Mouse (Mus musculus) bone marrow, adult 2 months (tissue): ENCODE results near the gene Meis3. TPM values are rescaled to one million over a fixed set of nuclear protein-coding genes. Genes with fewer than 3 reads are reported as not detected.

Source experiments
- H3K27ac ChIP-seq: fragments of 200-500 bp; 2 replicates; pipeline ENCODE4 v1.5.1; 2012; ENCODE audit warnings: low read depth, mild to moderate bottlenecking, control low read depth, inconsistent platforms, low read length; ENCODE audit not compliant: control insufficient read depth, poor library complexity, insufficient read depth
- H3K4me1 ChIP-seq: fragments of 200-500 bp; 2 replicates; pipeline ENCODE4 v1.6.1; 2011; ENCODE audit warnings: low read length; ENCODE audit not compliant: control insufficient read depth, insufficient read depth
- H3K4me3 ChIP-seq: fragments of 200-500 bp; replicated peaks from 2 replicates; pipeline ENCODE3; 2011; ENCODE audit warnings: mild to moderate bottlenecking, low read depth, low read length, control low read depth; ENCODE audit not compliant: control insufficient read depth
- CTCF ChIP-seq: fragments of 200-500 bp; IDR thresholded peaks from 2 replicates; pipeline ENCODE4 v1.5.1; 2011; ENCODE audit warnings: low read length, control low read depth; ENCODE audit not compliant: control insufficient read depth, insufficient read depth
- POLR2A ChIP-seq: fragments of 200-500 bp; IDR thresholded peaks from 2 replicates; pipeline ENCODE4 v1.6.1; 2011; ENCODE audit warnings: low read depth, mild to moderate bottlenecking, control low read depth, low read length, borderline replicate concordance; ENCODE audit not compliant: control insufficient read depth
- WGBS: fragments of 180-500 bp; shearing (Covaris S2); methylation state at CpG from one replicate; pipeline ENCODE4 v1.1.7; 2018; 5-methylcytosine and 5-hydroxymethylcytosine counted together
- polyA plus RNA-seq: library from polyadenylated mRNA; stranded (reverse); fragments of >200 nt; gene quantifications from 2 replicates; pipeline ENCODE4 v1.2.4, GENCODE M21; 2011; ENCODE audit warnings: low replicate concordance; ENCODE audit not compliant: missing spikeins, insufficient read depth, insufficient read length

Gene Meis3
- polyA plus RNA-seq: 5.4 and 7.8 TPM in 2 replicates

DNA sequence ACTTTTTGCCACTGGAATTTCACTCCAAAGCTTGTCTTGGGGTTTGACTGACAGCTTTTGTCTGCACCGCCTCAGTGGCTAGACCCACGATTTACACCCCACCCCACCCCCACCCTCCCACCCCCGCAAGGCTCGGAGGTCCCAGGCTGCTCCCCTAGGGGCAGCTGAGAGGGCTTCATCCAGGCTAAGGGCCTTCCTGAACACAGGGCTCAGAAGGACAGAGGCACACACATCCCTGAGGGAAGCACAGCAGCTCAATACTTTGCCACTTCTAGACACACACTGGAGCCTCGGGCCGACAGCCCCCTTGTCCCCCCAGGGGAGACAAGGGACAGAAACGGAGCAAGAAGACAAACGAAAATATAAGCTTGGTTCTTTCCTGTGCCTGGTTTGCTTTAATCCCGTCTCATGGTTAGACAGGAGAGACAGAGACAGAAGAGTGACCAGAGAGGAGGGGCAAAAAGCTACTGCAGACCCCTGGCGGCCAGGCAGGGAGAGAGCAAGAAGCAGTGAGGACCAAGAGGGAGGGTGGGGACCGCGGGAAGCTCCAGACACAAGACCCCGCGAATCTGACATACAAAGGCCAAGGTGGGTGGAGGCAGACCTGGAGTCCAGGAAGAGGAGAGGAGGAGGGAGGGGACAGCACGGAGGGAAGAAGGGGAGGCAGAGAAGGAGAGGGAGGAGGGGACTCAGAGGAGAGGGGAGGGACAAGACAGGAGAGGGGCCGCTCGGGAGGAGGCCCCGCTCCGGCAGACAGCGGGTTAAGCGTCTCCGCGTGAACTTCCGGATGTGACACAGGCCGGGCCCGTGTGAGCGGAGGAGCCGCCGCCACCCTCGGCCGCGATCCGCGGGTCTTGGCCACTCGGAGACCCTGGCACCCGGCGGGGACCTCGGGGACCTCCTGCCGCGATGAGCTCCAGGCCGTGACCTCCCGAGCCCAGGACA, at the start of gene Meis3:
Meis3 (plus strand) TSS at position 494 of the 945 bp plus-strand sequence.
- under 1% methylated on average over 42 of the region's 42 CpGs for WGBS
- Histone ChIP-seq H3K27ac (no peak within 1 kb of the TSS), H3K4me1 (no peaks in the 10 kb centered on the region), H3K4me3 (peak within 1 kb of the TSS; percentile 63)
- TF ChIP-seq CTCF: peak; percentile 28; the same call in 1 of the 2 replicates
- TF ChIP-seq POLR2A: no peak

DNA sequence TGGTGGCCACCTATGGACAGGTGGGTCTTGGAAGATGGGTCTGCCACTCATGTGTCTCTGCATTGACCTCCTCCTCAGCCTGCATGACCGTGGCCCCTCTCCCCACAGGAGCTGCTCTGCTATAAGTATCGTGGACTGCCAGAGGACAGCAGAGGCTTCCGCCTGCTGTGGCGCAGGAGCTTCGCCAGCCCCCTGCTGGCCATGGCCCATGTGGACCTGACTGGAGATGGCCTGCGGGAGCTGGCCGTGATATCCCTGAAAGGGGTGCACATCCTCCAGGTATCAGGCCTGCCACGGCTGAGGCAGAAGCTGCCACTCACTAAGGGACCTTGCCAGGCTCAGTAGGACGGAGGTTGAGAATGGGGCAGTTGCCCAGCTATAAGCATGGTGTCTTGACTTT, 49.1 kb upstream of the Meis3 start:
- no peak overlapping the region for H3K4me3 ChIP-seq
- H3K4me1 ChIP-seq: no peaks in the 10 kb centered on the region
- 84% methylated on average over 9 of the region's 9 CpGs for WGBS
- no peak overlapping the region for H3K27ac ChIP-seq
- TF ChIP-seq CTCF (no peak), POLR2A (no peak)

DNA sequence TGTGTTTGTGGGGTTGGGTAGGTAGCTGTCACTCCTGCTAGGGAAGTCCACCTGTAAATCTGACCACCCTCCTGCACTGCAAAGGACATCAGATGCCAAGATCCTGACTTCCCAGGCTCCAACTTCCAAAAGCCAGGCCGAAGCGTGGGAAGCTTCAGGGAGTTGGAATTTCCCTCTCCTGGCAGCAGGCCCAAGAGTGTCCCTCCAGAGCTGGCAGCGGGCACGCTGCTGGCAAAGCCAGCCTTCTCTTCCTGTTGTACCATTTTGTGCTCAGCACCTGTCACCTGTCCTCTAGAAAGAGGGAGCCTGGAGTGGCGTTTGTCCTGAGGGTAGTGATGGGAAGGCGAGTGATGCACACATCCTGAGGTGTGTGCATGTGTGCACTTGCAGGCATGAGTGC, 46.5 kb upstream of the Meis3 start:
- TF ChIP-seq POLR2A (no peak), CTCF (no peak)
- no peaks in the 10 kb centered on the region for H3K4me1 ChIP-seq
- no peak overlapping the region for H3K4me3 ChIP-seq
- 75% methylated on average over 6 of the region's 6 CpGs for WGBS
- no peak overlapping the region for H3K27ac ChIP-seq

DNA sequence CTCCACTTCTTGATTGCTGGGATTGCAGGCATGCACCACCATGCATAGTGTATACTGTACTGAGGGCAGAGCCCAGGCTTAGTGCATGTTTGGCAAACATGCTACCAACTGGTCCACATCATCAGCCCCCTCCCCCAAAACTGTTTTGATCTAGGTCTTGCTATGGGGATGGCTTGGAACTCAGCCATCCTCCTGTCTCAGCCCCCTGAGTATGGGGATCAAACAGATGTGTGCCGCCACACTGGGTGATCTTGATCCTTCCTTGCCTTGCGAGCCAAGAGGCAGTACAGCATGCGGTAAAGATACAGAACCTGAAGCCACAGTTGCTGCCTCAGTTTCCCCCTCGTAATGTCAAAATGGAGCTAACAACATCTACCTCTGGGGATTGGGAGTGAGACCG, 46.0 kb upstream of the Meis3 start:
- Histone ChIP-seq H3K4me1 (no peaks in the 10 kb centered on the region), H3K4me3 (no peak overlapping the region), H3K27ac (no peak overlapping the region)
- no peak for TF ChIP-seq CTCF
- WGBS: 72% methylated on average over 5 of the region's 5 CpGs

DNA sequence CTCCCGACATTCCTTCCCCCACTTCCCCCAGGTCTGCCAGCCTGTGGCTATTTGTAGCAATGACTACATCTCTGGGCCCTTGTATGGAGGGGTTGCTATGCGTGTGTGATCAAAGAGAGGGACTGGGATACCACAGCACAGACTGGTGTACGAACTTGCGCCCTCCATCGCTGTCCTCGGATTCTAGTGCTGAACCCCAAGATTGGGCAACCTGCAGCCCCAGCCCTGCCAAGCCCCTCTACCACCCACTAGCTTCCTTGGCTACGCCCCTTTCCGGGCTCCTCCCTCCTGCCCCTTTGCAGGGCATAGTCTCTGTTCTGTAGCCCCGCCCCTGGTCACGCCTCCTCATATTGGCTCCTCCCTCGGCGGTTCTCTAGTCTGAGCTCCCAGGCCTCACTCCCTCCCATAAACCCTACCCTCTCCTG, 45.5 kb upstream of the Meis3 start, which contains the start of gene Slc8a2:
Slc8a2 (plus strand) TSS at position 406 of the 425 bp plus-strand sequence.
- TF ChIP-seq POLR2A (no peak), CTCF (no peak)
- 7% methylated on average over 12 of the region's 12 CpGs for WGBS
- Histone ChIP-seq H3K27ac (no peak within 1 kb of the TSS), H3K4me3 (no peak within 1 kb of the TSS), H3K4me1 (no peaks in the 10 kb centered on the region)

DNA sequence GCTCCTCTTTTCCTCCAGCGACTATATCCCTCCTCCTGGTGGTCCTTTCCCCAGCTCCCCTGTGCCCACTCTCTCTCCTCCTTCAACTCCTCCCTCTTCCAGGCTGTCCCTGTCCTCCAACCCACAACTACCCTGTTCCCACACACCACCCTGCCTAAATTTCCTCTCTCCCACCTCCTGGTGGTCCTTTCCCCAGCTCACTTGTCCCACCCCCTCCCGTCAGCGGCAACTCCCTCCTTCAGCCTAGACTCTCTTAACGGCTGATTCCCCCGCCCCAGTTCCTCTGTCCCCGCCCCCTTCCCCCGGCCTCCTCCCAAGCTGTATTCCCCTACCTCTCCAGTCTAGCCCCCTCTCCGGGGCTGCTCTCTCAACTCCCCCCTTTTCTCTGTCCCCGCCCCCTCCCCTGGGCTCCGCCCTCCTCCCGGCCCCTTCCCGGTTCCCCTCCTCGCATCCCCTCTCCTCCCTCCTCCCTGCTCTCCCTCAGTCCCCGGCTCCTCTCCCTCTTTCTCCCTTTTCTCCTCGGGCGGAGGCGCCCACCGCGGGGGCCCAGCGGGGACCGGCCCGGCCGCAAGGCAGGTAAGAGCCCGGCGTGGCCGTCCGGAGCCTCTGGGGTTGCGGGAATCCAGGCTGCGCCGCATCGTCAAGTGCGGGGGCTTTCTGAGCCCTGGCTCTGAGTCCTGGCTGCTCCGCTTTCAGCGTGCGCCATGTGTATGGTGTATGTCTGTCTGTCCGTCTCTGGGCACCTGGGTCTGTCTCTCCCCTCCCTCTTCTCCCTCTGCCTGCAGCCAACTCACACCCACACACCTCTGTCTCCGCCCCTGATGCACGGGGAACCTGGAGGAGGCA, 44.8 kb upstream of the Meis3 start:
- no peak for TF ChIP-seq POLR2A
- Histone ChIP-seq H3K4me1 (no peaks in the 10 kb centered on the region), H3K27ac (no peak overlapping the region), H3K4me3 (no peak overlapping the region)
- 5% methylated on average over 35 of the region's 38 CpGs for WGBS

DNA sequence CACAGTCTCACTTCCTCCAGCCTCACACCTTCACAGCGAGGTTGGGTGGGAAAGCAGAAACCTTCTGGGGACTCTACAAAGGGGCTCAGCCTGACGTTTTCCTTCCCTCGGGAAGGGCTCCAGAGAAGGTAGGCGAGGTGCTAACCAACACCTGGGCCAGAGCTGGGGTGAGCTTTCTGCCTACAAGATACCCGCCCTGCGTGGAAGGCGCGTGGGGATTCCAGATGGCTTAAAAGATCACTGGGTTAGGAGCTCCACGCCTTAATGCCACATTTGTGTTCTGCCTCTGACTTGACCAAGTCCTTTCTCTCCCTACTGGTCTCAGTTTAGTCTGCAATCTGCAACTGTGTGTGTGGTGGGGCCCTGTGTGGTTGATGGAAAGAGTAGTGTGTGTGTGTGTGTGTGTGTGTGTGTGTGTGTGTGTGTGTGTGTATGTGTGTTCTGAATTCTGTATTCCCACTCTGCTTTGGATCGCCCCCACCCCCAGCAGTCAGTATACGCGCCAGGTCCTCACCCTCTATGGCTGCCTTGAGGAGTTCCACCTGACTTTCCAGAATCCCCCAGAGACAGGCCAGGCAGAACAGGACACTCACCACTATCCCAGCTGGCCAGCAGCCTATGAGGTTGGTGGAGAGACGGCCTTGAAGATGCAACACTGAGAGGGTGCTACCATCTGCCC, 43.8 kb upstream of the Meis3 start:
- Histone ChIP-seq H3K4me1 (no peaks in the 10 kb centered on the region), H3K27ac (no peak overlapping the region), H3K4me3 (no peak overlapping the region)
- no peak for TF ChIP-seq CTCF
- WGBS: 43% methylated on average over 13 of the region's 13 CpGs

DNA sequence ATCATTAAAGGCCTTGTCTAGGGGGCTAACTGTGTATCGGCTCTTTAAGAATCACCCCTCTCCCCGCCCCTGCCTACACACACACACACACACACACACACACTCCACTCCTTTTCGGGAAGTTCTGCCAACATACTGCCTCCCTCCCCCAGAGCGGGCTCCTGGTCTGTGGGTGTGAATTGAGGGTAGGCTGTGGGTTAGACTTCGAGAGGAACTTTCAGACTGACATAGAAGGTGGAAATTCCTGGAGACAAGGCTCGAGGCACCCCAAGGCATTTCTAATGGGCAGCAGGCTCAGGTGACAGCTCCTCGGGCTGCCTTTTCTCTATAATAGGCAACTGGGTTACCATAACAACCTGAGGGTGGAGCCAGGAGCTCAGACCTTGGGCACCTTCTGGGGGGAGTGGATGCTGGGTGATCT, 42.7 kb upstream of the Meis3 start:
- Histone ChIP-seq H3K4me1 (no peaks in the 10 kb centered on the region), H3K4me3 (no peak overlapping the region), H3K27ac (no peak overlapping the region)
- 5% methylated on average over 7 of the region's 7 CpGs for WGBS
- TF ChIP-seq CTCF: no peak
- no peak for TF ChIP-seq POLR2A
